Mouse (Mus musculus) heart, embryonic 14.5 days (tissue): ENCODE data around the gene Olfr558. TPM values are rescaled to one million over a fixed set of nuclear protein-coding genes. Genes with fewer than 3 reads are reported as not detected.

Experiments used
- ATAC-seq: fragments of 200-750 bp; cut with Nextera tagmentation; 2 replicates; pipeline ENCODE4 v1.8.0; 2017; ENCODE audit warnings: low read depth, moderate TSS enrichment; ENCODE audit not compliant: insufficient number of reproducible peaks, insufficient read depth, low FRiP score
- H3K27ac ChIP-seq, 2 experiments: fragments of 200-500 bp in 1 of 2; fragments of 300-500 bp in 1 of 2; sonication (generic) in 1 of 2; replicated peaks in 1 of 2; 2 replicates each; pipeline ENCODE4 v1.5.1; 2012 to 2014; ENCODE audit warnings: low read depth in 2 of 2, low read length in 2 of 2, control low read depth in 1 of 2, mild to moderate bottlenecking in 1 of 2, mixed read lengths in 1 of 2; ENCODE audit not compliant: control insufficient read depth in 1 of 2, insufficient read depth in 1 of 2
- H3K27me3 ChIP-seq: fragments of 300-500 bp; sonication (generic); 2 replicates; pipeline ENCODE4 v1.6.1; 2014; ENCODE audit warnings: mild to moderate bottlenecking, low read length, control low read depth; ENCODE audit not compliant: control insufficient read depth, insufficient read depth
- H3K36me3 ChIP-seq: fragments of 300-500 bp; sonication (generic); 2 replicates; pipeline ENCODE4 v1.6.1; 2014; ENCODE audit warnings: mild to moderate bottlenecking, control low read depth, low read length, mixed read lengths; ENCODE audit not compliant: control insufficient read depth, insufficient read depth
- H3K4me1 ChIP-seq, 2 experiments: fragments of 200-500 bp in 1 of 2; fragments of 300-500 bp in 1 of 2; sonication (generic) in 1 of 2; 2 replicates each; pipeline ENCODE4 v1.6.1; 2012 to 2014; ENCODE audit warnings: low read length in 2 of 2, control low read depth in 1 of 2, mixed read lengths in 1 of 2; ENCODE audit not compliant: control insufficient read depth in 2 of 2, insufficient read depth in 2 of 2
- H3K4me2 ChIP-seq: fragments of 300-500 bp; sonication (generic); 2 replicates; pipeline ENCODE4 v1.6.1; 2014; ENCODE audit warnings: mild to moderate bottlenecking, low read length
- H3K4me3 ChIP-seq, 2 experiments: fragments of 200-500 bp in 1 of 2; fragments of 300-500 bp in 1 of 2; sonication (generic) in 1 of 2; 2 replicates each; pipeline ENCODE4 v1.5.1; 2012 to 2014; ENCODE audit warnings: low read length in 2 of 2, mild to moderate bottlenecking in 2 of 2, control low read depth in 1 of 2, low read depth in 1 of 2, moderate library complexity in 1 of 2; ENCODE audit not compliant: control insufficient read depth in 1 of 2, insufficient read depth in 1 of 2
- H3K9ac ChIP-seq: fragments of 300-500 bp; sonication (generic); 2 replicates; pipeline ENCODE4 v1.6.1; 2014; ENCODE audit warnings: mild to moderate bottlenecking, low read length
- H3K9me3 ChIP-seq: fragments of 300-500 bp; sonication (generic); 2 replicates; pipeline ENCODE4 v1.6.1; 2016; ENCODE audit warnings: low read length, control low read depth; ENCODE audit not compliant: control insufficient read depth
- WGBS: fragments of 180-500 bp; shearing (Covaris S2); extraction: QIAGEN DNeasy Blood & Tissue Kit; methylation state at CpG from one replicate; pipeline ENCODE4 v1.1.7; 2014; 5-methylcytosine and 5-hydroxymethylcytosine counted together
- polyA plus RNA-seq: library from polyadenylated mRNA; unstranded; fragments of >200 nt; fragmentation: Nextera tagmentation; extraction: Ambion mirVana; gene quantifications from 2 replicates; pipeline ENCODE4 v1.2.1, GENCODE M21; 2014

Olfr558 gene
- polyA plus RNA-seq, 1 experiment from 2014 or later, result 0.20 TPM

GRCm38 (mm10) chr7:102695358-102696125, 6.5 kb upstream of the Olfr558 start, which contains the start of gene Olfr557:
TSS of gene Olfr557 (plus strand) at chr7:102695910.
- no peak within 1 kb of the TSS for H3K9ac ChIP-seq
- no peak within 1 kb of the TSS for H3K27ac ChIP-seq
- H3K9me3 ChIP-seq, result no peaks in the 10 kb centered on the region
- H3K4me3 ChIP-seq, result no peak within 1 kb of the TSS
- H3K36me3 ChIP-seq, result no peaks in the 10 kb centered on the region
- H3K27me3 ChIP-seq, result no peaks in the 10 kb centered on the region
- WGBS, result 53% methylated on average over 5 of the region's 5 CpGs
- H3K4me1 ChIP-seq, result peaks cover 0 to 2% of the 10 kb centered on the region in 2 experiments; a peak in 1 of 4 replicates
- no peak for ATAC-seq
- H3K4me2 ChIP-seq, result no peak within 1 kb of the TSS

DNA sequence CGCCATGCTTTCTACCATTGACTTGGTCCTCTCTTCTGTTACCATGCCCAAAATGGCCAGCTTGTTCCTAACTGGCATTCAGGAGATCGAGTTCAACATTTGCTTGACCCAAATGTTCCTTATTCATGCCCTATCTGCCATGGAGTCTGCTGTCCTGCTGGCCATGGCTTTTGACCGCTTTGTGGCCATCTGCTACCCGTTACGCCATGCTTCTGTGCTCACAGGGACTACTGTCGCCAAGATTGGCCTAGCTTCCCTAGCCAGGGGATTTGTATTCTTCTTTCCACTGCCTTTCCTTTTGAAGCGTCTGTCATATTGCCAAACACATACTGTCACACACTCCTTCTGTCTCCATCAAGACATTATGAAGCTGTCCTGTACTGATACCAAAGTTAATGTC, 3.6 kb upstream of the Olfr558 start:
- no peak overlapping the region for H3K4me2 ChIP-seq
- ATAC-seq, result no peak
- H3K9me3 ChIP-seq, result no peaks in the 10 kb centered on the region
- H3K27ac ChIP-seq, result no peak overlapping the region
- H3K36me3 ChIP-seq, result no peaks in the 10 kb centered on the region
- no peak overlapping the region for H3K9ac ChIP-seq
- H3K4me3 ChIP-seq, result no peak overlapping the region
- 83% methylated on average over 7 of the region's 7 CpGs for WGBS
- H3K27me3 ChIP-seq, result no peaks in the 10 kb centered on the region
- H3K4me1 ChIP-seq, result peaks cover 0 to 2% of the 10 kb centered on the region in 2 experiments; a peak in 1 of 4 replicates

GRCm38 (mm10) chr7:102718970-102719369, 17.0 kb downstream of the Olfr558 start, which contains the start of gene Olfr33:
TSS of gene Olfr33 (minus strand) at chr7:102719070.
- WGBS, result 39% methylated on average over 1 of the region's 1 CpGs
- ATAC-seq, result no peak

DNA sequence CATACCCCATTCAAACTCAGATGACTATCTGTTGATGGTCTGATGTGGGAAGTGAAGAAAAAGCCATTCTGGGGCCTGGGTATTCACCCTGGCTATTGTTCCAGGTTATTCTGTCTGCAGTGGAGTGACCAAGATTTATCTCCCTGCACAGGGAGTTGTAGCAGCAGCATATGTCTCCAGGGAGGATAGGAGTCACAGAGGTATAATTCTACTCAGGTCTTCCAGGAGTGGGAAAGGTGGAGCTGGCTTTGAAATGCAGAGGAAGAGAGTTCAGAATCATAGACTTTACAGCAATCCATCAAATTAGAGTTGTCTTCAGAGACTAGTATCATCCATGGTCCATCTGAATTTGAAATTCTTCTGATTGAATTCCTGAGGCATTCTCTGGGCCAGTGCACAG, 25.4 kb downstream of the Olfr558 start, which contains the start of gene Olfr559:
Gene Olfr559 (minus strand): TSS at position 101 of the 400 bp plus-strand sequence.
- no peaks in the 10 kb centered on the region for H3K27me3 ChIP-seq
- H3K4me1 ChIP-seq, result no peaks in the 10 kb centered on the region
- ATAC-seq, result no peak
- H3K27ac ChIP-seq, result no peak within 1 kb of the TSS
- H3K4me2 ChIP-seq, result no peak within 1 kb of the TSS
- no peaks in the 10 kb centered on the region for H3K36me3 ChIP-seq
- H3K9me3 ChIP-seq, result no peaks in the 10 kb centered on the region
- H3K9ac ChIP-seq, result no peak within 1 kb of the TSS
- no peak within 1 kb of the TSS for H3K4me3 ChIP-seq

More at GRCm38 (mm10) chr7:102718970-102719369, 17.0 kb downstream of the Olfr558 start, which contains the start of gene Olfr33:
- Histone ChIP-seq H3K27me3 (no peaks in the 10 kb centered on the region), H3K9me3 (no peaks in the 10 kb centered on the region), H3K4me3 (no peak within 1 kb of the TSS), H3K4me1 (no peaks in the 10 kb centered on the region), H3K36me3 (no peaks in the 10 kb centered on the region), H3K4me2 (no peak within 1 kb of the TSS), H3K9ac (no peak within 1 kb of the TSS), H3K27ac (no peak within 1 kb of the TSS)

DNA sequence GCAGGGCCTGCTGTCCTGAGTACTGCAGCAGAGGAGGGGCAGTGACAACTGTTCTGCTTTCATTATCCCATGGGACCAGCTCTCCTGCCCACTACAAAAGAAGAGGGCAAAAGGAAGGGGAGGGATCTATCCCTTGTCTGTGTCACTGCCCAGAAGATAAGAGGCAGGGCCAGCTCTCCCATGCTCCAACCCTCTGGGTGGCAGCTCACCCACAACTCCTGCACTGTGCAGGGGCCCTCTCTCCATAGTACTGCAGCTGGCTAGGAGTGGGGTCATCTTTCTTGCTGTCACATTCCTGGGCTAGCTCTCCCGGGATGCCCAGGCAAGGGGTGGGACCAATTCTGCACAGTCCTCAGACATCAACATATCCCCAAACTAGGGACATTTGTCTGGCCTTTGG, 31.8 kb downstream of the Olfr558 start:
- Histone ChIP-seq H3K27me3 (no peaks in the 10 kb centered on the region), H3K9ac (no peak overlapping the region), H3K4me3 (no peak overlapping the region), H3K9me3 (no peaks in the 10 kb centered on the region), H3K4me2 (no peak overlapping the region), H3K4me1 (no peaks in the 10 kb centered on the region), H3K27ac (no peak overlapping the region), H3K36me3 (no peaks in the 10 kb centered on the region)
- 37% methylated on average over 1 of the region's 1 CpGs for WGBS
- no peak for ATAC-seq

GRCm38 (mm10) chr7:102737705-102738104, 35.7 kb downstream of the Olfr558 start:
- Histone ChIP-seq H3K4me2 (no peak overlapping the region), H3K9ac (no peak overlapping the region), H3K4me1 (no peaks in the 10 kb centered on the region), H3K9me3 (no peaks in the 10 kb centered on the region), H3K36me3 (no peaks in the 10 kb centered on the region), H3K27ac (no peak overlapping the region), H3K27me3 (no peaks in the 10 kb centered on the region), H3K4me3 (no peak overlapping the region)
- WGBS, result 30% methylated on average over 2 of the region's 2 CpGs
- ATAC-seq, result no peak

- 11% methylated on average over 1 of the region's 1 CpGs for WGBS
- H3K4me1 ChIP-seq, result no peaks in the 10 kb centered on the region
- no peak for ATAC-seq
- H3K36me3 ChIP-seq, result no peaks in the 10 kb centered on the region
- no peaks in the 10 kb centered on the region for H3K9me3 ChIP-seq
- no peaks in the 10 kb centered on the region for H3K27me3 ChIP-seq
- no peak overlapping the region for H3K4me2 ChIP-seq
- no peak overlapping the region for H3K27ac ChIP-seq
- H3K9ac ChIP-seq, result no peak overlapping the region
- no peak overlapping the region for H3K4me3 ChIP-seq
Measured at GRCm38 (mm10) chr7:102752086-102752485, 50.1 kb downstream of the Olfr558 start.
